Mouse (Mus musculus): Measurements from ENCODE around the gene Gm12569. TPM values are rescaled to one million over a fixed set of nuclear protein-coding genes. Genes with fewer than 3 reads are reported as not detected.

Gene Gm12569
- not detected for total RNA-seq (2021)
- long read RNA-seq, experiment 1 = 0 reads
- long read RNA-seq, experiment 2 = 0 reads

DNA sequence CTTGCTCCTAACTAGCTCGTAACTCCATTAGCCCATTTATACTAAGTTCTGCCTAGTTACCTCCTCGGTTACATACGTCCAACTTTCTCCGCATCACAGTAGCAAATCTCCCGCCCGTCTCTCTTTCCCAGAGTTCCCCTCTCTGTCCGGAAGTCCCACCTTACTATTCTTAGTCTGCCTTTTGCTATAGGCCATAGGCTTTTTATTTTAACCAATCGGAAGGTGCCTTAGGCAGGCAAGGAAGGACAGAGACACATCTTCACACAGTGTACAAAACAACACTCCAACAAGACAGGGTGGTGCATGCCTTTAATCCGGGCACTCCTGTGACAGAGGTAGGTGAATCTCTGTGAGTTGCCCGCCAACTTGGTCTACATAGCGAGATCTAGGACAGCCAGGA is at the start of gene Gm12569:
Gm12569 (plus strand) TSS at position 166 of the 400 bp plus-strand sequence.
- DNase-seq (ENCODE audit: low spot score in 2 of 2) = no peak

DNA sequence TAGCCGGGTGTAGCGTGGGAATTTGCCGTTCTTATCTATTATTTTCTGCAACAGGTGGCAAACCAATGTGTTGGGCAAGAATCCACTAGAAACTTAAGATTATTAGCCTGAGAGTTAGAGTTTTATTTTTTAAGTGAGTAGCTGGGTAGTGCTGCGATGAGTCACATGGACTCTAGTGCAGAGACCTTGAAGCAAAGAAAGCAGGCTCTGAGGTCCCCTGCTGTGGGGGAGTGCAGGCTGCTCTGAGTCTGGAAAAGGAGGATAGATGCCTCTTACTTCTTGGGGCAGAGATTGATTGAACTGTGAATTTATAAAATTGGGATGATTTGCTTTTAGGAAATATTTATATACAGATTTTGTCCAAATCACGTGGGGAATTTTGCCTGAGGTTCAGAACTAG is 17.5 kb upstream of the Gm12569 start:
- DNase-seq (ENCODE audit: low spot score in 2 of 2) = no peak

- DNase-seq (ENCODE audit: low spot score in 2 of 2) = no peak
Measured at GRCm38 (mm10) chr11:51207758-51208157, 12.5 kb upstream of the Gm12569 start.

- no peak for DNase-seq (ENCODE audit: low spot score in 2 of 2)
Measured at GRCm38 (mm10) chr11:51211426-51211825, 8.8 kb upstream of the Gm12569 start.

- no peak for DNase-seq (ENCODE audit: low spot score in 2 of 2)
Measured at GRCm38 (mm10) chr11:51214021-51214420, 6.3 kb upstream of the Gm12569 start.

GRCm38 (mm10) chr11:51219396-51219980 is 785 bp upstream of the Gm12569 start:
- DNase-seq (ENCODE audit: low spot score in 2 of 2) = no peak

DNA sequence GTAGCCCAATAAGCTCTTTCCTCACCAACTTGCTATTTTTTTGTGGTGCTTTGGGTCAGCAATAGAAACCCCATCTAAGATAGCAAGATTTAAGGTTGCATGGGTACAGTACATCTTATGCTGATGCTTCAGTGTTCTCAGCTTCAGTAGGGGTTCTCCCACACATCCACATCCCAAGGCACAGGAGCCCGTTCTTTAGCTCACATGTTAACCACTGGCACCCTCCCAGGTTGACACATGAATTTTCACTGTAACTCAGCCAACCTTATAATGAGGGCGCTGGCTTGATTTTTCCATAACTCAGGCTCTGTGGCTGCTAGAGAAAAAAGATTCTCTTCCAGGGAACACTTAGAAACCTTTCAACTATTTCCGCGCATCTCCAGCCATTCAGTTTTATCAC is 6.8 kb downstream of the Gm12569 start:
- peak; percentile 28 to 63 for DNase-seq (ENCODE audit: low spot score in 2 of 2)

- DNase-seq (ENCODE audit: low spot score in 2 of 2) = no peak
Measured at GRCm38 (mm10) chr11:51234626-51235025, 14.4 kb downstream of the Gm12569 start.

GRCm38 (mm10) chr11:51242897-51243296 is 22.6 kb downstream of the Gm12569 start:
- DNase-seq (ENCODE audit: low spot score in 2 of 2) = no peak

GRCm38 (mm10) chr11:51257006-51257405 is 36.7 kb downstream of the Gm12569 start:
- no peak for DNase-seq (ENCODE audit: low spot score in 2 of 2)

GRCm38 (mm10) chr11:51261680-51262219 is 41.5 kb downstream of the Gm12569 start, which contains the start of gene Clk4:
TSS of gene Clk4 (plus strand) at chr11:51261730.
- no peak for DNase-seq (ENCODE audit: low spot score in 2 of 2)

- peak; percentile 97 to 99 for DNase-seq (ENCODE audit: low spot score in 2 of 2)
Measured at GRCm38 (mm10) chr11:51262342-51263285, 42.3 kb downstream of the Gm12569 start, which contains the start of gene BC049762. TSS of gene BC049762 (minus strand) at chr11:51263046.

DNA sequence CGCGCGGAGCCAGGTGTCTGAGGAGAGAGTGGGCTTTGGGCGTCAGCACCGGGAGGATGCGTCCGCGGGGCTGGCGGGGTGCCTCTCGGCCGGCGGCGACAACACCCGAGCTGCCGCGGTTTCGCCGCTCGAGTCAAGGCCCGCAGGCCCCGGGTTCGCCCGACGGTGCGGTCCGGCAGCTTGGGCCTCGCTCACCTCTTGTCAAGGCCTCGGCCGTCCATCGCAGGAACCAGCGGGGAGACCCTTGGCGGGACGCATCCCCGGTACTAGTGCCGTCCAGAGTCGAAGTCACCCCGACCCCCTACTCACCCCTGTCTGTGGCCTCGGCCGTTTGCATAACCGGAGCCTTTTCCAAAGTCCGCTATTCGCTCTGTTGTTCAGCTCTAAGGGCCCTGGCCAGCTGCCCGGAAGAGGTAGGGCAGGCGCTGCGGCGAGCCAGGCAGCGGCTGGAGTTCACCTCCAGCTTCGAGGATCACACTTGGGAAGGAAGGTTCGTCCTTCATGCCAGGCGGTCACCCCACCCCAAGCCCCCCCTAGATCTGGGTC is 43.1 kb downstream of the Gm12569 start:
- DNase-seq (ENCODE audit: low spot score in 2 of 2) = peak in 1 of 2 experiments; percentile 51

- no peak for DNase-seq (ENCODE audit: low spot score in 2 of 2)
Measured at GRCm38 (mm10) chr11:51264352-51264751, 44.1 kb downstream of the Gm12569 start.

- DNase-seq (ENCODE audit: low spot score in 2 of 2) = no peak
Measured at GRCm38 (mm10) chr11:51265326-51265725, 45.1 kb downstream of the Gm12569 start.

DNA sequence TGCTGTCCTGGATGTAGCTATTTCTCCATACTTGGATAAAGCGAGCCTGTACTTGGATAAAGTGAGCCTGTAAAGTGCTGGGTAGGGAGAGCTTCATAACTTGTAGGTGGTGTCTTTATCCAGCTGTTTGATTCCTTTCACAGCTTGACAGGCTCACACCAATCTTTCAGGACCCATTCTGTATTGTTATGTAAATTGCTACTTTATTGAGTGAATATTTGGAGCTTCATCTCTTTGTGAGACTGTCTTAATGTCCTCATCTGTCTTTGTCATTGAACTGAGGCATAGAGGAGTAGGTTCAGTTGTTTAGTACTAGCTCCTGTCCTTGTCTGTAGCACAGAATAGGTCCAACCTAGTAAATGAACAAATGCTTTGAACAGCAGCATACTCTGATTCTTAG is 54.1 kb downstream of the Gm12569 start:
- DNase-seq (ENCODE audit: low spot score in 2 of 2) = no peak

Other genes starting within 250 kb of the Gm12569 start
- not detected for gene Olfr1377, start 238.5 kb upstream of the Gm12569 start, total RNA-seq (2021)
- not detected for gene Olfr51, start 216.9 kb upstream of the Gm12569 start, total RNA-seq (2021)
- not detected for gene Olfr54, start 206.2 kb upstream of the Gm12569 start, total RNA-seq (2021)
- gene Olfr1375, start 172.4 kb upstream of the Gm12569 start, total RNA-seq (2021) = not detected
- 1 to 10 TPM; 7.7 to 9.6 TPM for gene Zfp354a, start 161.2 kb upstream of the Gm12569 start, total RNA-seq (2021)
- gene Clk4, start 41.3 kb downstream of the Gm12569 start, total RNA-seq (2021) = 100 to 1,000 TPM; 109 to 116 TPM
- gene BC049762, start 42.6 kb downstream of the Gm12569 start, total RNA-seq (2021) = not detected
- 1 to 10 TPM; 6.5 to 6.7 TPM for gene Col23a1, start 69.4 kb downstream of the Gm12569 start, total RNA-seq (2021)

All from layer of hippocampus, postnatal 14 days (tissue).